Mouse (Mus musculus) macrophage (primary cell): ENCODE measurements around the gene Csad. TPM values are rescaled to one million over a fixed set of nuclear protein-coding genes. Genes with fewer than 3 reads are reported as not detected.

Source experiments
- polyA plus RNA-seq: library from polyadenylated mRNA; stranded (reverse); fragments of 250-400 nt; gene quantifications from 3 replicates; pipeline ENCODE4 v1.2.4, GENCODE M21; 2018; ENCODE audit warnings: inconsistent platforms

Gene Csad
- polyA plus RNA-seq, 1 experiment from 2014 or later: 10.6 TPM

Other genes with a start within 250 kb of the Csad start
- gene Krt8, start 200.2 kb downstream of the Csad start, polyA plus RNA-seq: not detected in 3 replicates
- not detected in 3 replicates for gene Krt18, start 176.5 kb downstream of the Csad start, polyA plus RNA-seq
- 153 to 214 TPM (median 191 TPM) in 3 replicates for gene Eif4b, start 131.0 kb downstream of the Csad start, polyA plus RNA-seq
- 0.37 to 0.66 TPM in 2 of 3 replicates, not detected in the other for gene Tns2, start 104.3 kb downstream of the Csad start, polyA plus RNA-seq
- gene Spryd3, start 68.5 kb downstream of the Csad start, polyA plus RNA-seq: 22.0 to 28.2 TPM (median 22.5 TPM) in 3 replicates
- gene Igfbp6, start 60.4 kb downstream of the Csad start, polyA plus RNA-seq: not detected in 3 replicates
- gene Soat2, start 54.2 kb downstream of the Csad start, polyA plus RNA-seq: 0.06 to 0.15 TPM in 2 of 3 replicates, not detected in the other
- gene Zfp740, start 1.5 kb downstream of the Csad start, polyA plus RNA-seq: 18.5 to 29.1 TPM (median 19.8 TPM) in 3 replicates
- 3.5 to 14.3 TPM (median 5.0 TPM) in 3 replicates for gene Itgb7, start 27.2 kb upstream of the Csad start, polyA plus RNA-seq
- gene Rarg, start 52.8 kb upstream of the Csad start, polyA plus RNA-seq: 4.7 to 19.6 TPM (median 7.5 TPM) in 3 replicates
- gene Gm9918, start 65.8 kb upstream of the Csad start, polyA plus RNA-seq: not detected in 3 replicates
- 49.9 to 84.0 TPM (median 66.7 TPM) in 3 replicates for gene Mfsd5, start 74.7 kb upstream of the Csad start, polyA plus RNA-seq
- 1.0 to 5.7 TPM (median 3.5 TPM) in 3 replicates for gene Espl1, start 91.5 kb upstream of the Csad start, polyA plus RNA-seq
- 258 to 355 TPM (median 355 TPM) in 3 replicates for gene Pfdn5, start 121.4 kb upstream of the Csad start, polyA plus RNA-seq
- gene Myg1, start 127.0 kb upstream of the Csad start, polyA plus RNA-seq: 15.1 to 28.2 TPM (median 21.0 TPM) in 3 replicates
- gene Aaas, start 146.0 kb upstream of the Csad start, polyA plus RNA-seq: 10.7 to 28.2 TPM (median 18.0 TPM) in 3 replicates
- not detected in 3 replicates for gene Sp7, start 162.5 kb upstream of the Csad start, polyA plus RNA-seq
- gene Sp1, start 201.4 kb upstream of the Csad start, polyA plus RNA-seq: 19.8 to 22.7 TPM (median 22.6 TPM) in 3 replicates
- 0.07 TPM in 1 of 3 replicates, not detected in the others for gene Amhr2, start 240.6 kb upstream of the Csad start, polyA plus RNA-seq